Mouse (Mus musculus): ENCODE data around the gene Kdm5a. TPM values are rescaled to one million over a fixed set of nuclear protein-coding genes. Genes with fewer than 3 reads are reported as not detected.

Gene Kdm5a
- polyA plus RNA-seq, 1 experiment from 2014 or later = 55.5 TPM

DNA sequence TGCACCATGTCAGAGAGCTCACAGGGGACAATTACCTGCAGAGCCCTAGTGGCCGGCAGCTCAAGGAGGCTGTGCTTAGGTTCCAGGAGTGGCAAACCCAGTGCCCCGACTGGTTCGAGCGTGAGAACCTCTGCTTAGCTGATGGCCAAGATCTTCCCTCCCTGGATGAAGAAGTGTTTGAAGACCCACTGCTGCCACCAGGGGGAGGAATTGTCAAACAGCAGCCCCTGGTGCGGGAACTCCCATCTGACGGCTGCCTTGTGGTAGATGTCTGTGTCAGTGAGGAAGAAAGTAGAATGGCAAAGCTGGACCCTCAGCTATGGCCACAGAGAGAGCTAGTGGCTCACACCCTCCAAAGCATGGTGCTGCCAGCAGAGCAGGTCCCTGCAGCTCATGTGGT is 117.6 kb downstream of the Kdm5a start:
- Histone ChIP-seq H3K27me3 (no peaks in the 10 kb centered on the region), H3K27ac (no peak overlapping the region), H3K4me2 (no peak overlapping the region), H3K9me3 (replicated peaks) (no peaks in the 10 kb centered on the region), H3K4me3 (no peak overlapping the region), H3K4me1 (0 out of 2 replicates have a peak, but pooled peaks cover 3% of the 10 kb centered on the region), H3K36me3 (ENCODE audit: poor library complexity, severe bottlenecking) (peaks cover 11% of the 10 kb centered on the region; the same call in 1 of the 2 replicates), H3K9ac (no peak overlapping the region)
- no peak; the same call in 1 of the 2 replicates for ATAC-seq
- WGBS = 91% methylated on average over 6 of the region's 6 CpGs

GRCm38 (mm10) chr6:120482021-120482420 is 118.1 kb downstream of the Kdm5a start:
- Histone ChIP-seq H3K27ac (no peak overlapping the region), H3K9me3 (replicated peaks) (no peaks in the 10 kb centered on the region), H3K9ac (no peak overlapping the region), H3K36me3 (ENCODE audit: poor library complexity, severe bottlenecking) (peaks cover 11% of the 10 kb centered on the region; the same call in 1 of the 2 replicates), H3K4me2 (no peak overlapping the region), H3K27me3 (no peaks in the 10 kb centered on the region), H3K4me3 (no peak overlapping the region), H3K4me1 (0 out of 2 replicates have a peak, but pooled peaks cover 3% of the 10 kb centered on the region)
- ATAC-seq = no peak
- 92% methylated on average over 14 of the region's 14 CpGs for WGBS

GRCm38 (mm10) chr6:120482756-120483155 is 118.8 kb downstream of the Kdm5a start:
- ATAC-seq = no peak
- Histone ChIP-seq H3K4me2 (no peak overlapping the region), H3K4me3 (no peak overlapping the region), H3K4me1 (0 out of 2 replicates have a peak, but pooled peaks cover 3% of the 10 kb centered on the region), H3K36me3 (ENCODE audit: poor library complexity, severe bottlenecking) (peaks cover 11% of the 10 kb centered on the region; the same call in 1 of the 2 replicates), H3K27ac (no peak overlapping the region), H3K9me3 (replicated peaks) (no peaks in the 10 kb centered on the region), H3K9ac (peak overlapping the region; percentile 21; the same call in 1 of the 2 replicates), H3K27me3 (no peaks in the 10 kb centered on the region)
- WGBS = 35% methylated on average over 6 of the region's 6 CpGs

DNA sequence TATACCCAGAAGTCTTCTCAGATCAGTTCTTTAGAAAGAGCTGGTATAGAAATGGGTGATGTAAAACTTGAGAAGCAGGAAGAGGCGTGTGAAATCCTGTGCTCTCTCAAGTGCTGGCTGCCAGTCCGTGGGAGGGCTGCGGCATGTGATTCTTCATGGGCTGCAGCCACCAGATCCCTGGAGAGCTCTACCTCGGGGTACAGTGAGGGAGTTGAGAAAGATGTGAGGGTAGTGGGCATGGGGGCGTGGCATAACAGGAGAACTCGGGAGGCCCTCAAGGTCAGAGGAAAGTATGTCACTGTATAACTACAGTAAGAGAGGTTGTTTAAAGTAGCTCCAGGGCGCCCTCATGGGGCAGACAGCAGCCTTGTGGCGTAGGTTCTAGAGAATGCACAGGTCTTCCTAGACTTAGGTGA is 119.3 kb downstream of the Kdm5a start:
- Histone ChIP-seq H3K27me3 (no peaks in the 10 kb centered on the region), H3K27ac (no peak overlapping the region), H3K9me3 (replicated peaks) (no peaks in the 10 kb centered on the region), H3K4me2 (no peak overlapping the region), H3K9ac (peak overlapping the region; percentile 21; the same call in 1 of the 2 replicates), H3K4me3 (no peak overlapping the region), H3K4me1 (0 out of 2 replicates have a peak, but pooled peaks cover 3% of the 10 kb centered on the region), H3K36me3 (ENCODE audit: poor library complexity, severe bottlenecking) (peaks cover 11% of the 10 kb centered on the region; the same call in 1 of the 2 replicates)
- no peak for ATAC-seq
- WGBS = 42% methylated on average over 8 of the region's 8 CpGs

DNA sequence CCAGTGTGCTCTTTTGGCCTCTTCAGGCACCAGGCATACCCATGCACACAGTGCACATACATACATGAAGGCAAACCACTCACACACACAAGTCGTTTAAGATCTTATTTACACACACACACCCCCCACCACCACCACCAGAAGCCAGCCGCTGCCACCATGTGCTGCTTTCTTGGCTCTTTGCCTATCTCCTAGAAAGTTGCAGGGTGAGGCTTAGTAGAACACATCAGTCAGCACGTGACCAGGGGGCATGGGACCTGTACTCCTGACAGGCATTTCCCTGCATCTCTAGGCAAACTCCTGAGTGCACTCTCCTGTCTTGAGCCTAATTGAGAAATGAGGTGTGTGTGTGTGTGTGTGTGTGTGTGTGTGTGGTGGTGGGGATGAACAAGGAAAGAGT is 121.1 kb downstream of the Kdm5a start:
- Histone ChIP-seq H3K27ac (no peak overlapping the region), H3K9ac (no peak overlapping the region), H3K9me3 (replicated peaks) (no peaks in the 10 kb centered on the region), H3K36me3 (ENCODE audit: poor library complexity, severe bottlenecking) (peaks cover 11% of the 10 kb centered on the region; the same call in 1 of the 2 replicates), H3K4me1 (peaks cover 9% of the 10 kb centered on the region), H3K4me2 (no peak overlapping the region), H3K27me3 (no peaks in the 10 kb centered on the region), H3K4me3 (no peak overlapping the region)
- 70% methylated on average over 3 of the region's 3 CpGs for WGBS
- ATAC-seq = no peak

- H3K4me1 ChIP-seq = peaks cover 19% of the 10 kb centered on the region
- no peaks in the 10 kb centered on the region for H3K27me3 ChIP-seq
- H3K9ac ChIP-seq = no peak overlapping the region
- no peak for ATAC-seq
- no peak overlapping the region for H3K27ac ChIP-seq
- H3K4me3 ChIP-seq = no peak overlapping the region
- WGBS = 76% methylated on average over 8 of the region's 8 CpGs
- peaks cover 7% of the 10 kb centered on the region; the same call in 1 of the 2 replicates for H3K36me3 ChIP-seq (ENCODE audit: poor library complexity, severe bottlenecking)
- H3K4me2 ChIP-seq = no peak overlapping the region
- H3K9me3 ChIP-seq (replicated peaks) = no peaks in the 10 kb centered on the region
Measured at GRCm38 (mm10) chr6:120486051-120486510, 122.2 kb downstream of the Kdm5a start.

- no peak overlapping the region for H3K27ac ChIP-seq
- WGBS = 78% methylated on average over 3 of the region's 3 CpGs
- peaks cover 38% of the 10 kb centered on the region for H3K4me1 ChIP-seq
- ATAC-seq = no peak
- H3K4me3 ChIP-seq = no peak overlapping the region
- no peaks in the 10 kb centered on the region for H3K36me3 ChIP-seq (ENCODE audit: poor library complexity, severe bottlenecking)
- no peak overlapping the region for H3K4me2 ChIP-seq
- H3K27me3 ChIP-seq = peaks cover 17% of the 10 kb centered on the region
- H3K9ac ChIP-seq = no peak overlapping the region
- H3K9me3 ChIP-seq (replicated peaks) = no peaks in the 10 kb centered on the region
Measured at GRCm38 (mm10) chr6:120488647-120489046, 124.7 kb downstream of the Kdm5a start.

GRCm38 (mm10) chr6:120489461-120489860 is 125.5 kb downstream of the Kdm5a start:
- ATAC-seq = no peak
- Histone ChIP-seq H3K36me3 (ENCODE audit: poor library complexity, severe bottlenecking) (no peaks in the 10 kb centered on the region), H3K4me3 (no peak overlapping the region), H3K4me2 (no peak overlapping the region), H3K27ac (no peak overlapping the region), H3K9ac (no peak overlapping the region), H3K4me1 (peaks cover 40% of the 10 kb centered on the region), H3K27me3 (peaks cover 17% of the 10 kb centered on the region), H3K9me3 (replicated peaks) (no peaks in the 10 kb centered on the region)
- WGBS = 72% methylated on average over 2 of the region's 2 CpGs

- Histone ChIP-seq H3K27ac (no peak overlapping the region), H3K4me1 (peaks cover 43% of the 10 kb centered on the region), H3K9ac (peak overlapping the region; percentile 87; the same call in 1 of the 2 replicates), H3K27me3 (peaks cover 17% of the 10 kb centered on the region), H3K9me3 (replicated peaks) (no peaks in the 10 kb centered on the region), H3K36me3 (ENCODE audit: poor library complexity, severe bottlenecking) (no peaks in the 10 kb centered on the region), H3K4me3 (peak overlapping the region; percentile 76), H3K4me2 (peak overlapping the region; percentile 81)
- ATAC-seq = no peak
- WGBS = 38% methylated on average over 7 of the region's 7 CpGs
Measured at GRCm38 (mm10) chr6:120491064-120491463, 127.1 kb downstream of the Kdm5a start.

DNA sequence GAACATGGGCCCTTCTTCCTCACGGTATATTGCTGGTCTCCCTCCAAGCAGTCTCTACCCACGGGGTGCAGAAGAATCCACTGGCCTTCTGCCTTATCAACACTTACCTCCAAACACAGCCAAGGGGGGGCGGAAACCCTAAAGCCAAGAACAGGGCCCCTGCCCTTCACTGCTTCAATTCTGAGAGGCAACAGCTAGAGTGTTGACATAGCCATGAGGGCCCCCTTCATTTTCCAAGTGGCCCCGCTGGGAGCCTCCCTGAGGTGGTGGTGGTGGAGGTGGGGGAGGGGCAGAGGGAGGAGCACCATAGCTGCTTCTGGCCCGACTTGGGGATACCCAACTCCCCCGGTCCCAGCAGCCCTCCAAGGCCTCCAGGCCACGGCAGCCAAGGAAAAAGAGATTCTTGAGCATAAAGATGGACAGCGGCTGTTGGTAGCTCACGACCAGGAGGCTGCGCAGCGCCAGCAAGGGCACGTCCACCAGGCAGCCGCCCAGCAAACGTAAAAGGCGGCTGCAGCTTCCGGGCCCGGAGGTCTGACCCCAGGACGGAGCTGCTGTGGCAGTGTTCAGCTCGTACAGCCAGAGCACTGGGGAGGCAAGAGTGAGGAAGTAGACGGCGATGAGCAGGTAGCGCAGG is 128.1 kb downstream of the Kdm5a start:
- H3K4me2 ChIP-seq = peak overlapping the region; percentile 81
- peak overlapping the region; percentile 87 for H3K9ac ChIP-seq
- no peaks in the 10 kb centered on the region for H3K9me3 ChIP-seq (replicated peaks)
- 11% methylated on average over 22 of the region's 22 CpGs for WGBS
- no peak overlapping the region for H3K27ac ChIP-seq
- no peak for ATAC-seq
- H3K4me1 ChIP-seq = peaks cover 43% of the 10 kb centered on the region
- peak overlapping the region; percentile 76 for H3K4me3 ChIP-seq
- no peaks in the 10 kb centered on the region for H3K36me3 ChIP-seq (ENCODE audit: poor library complexity, severe bottlenecking)
- peaks cover 17% of the 10 kb centered on the region for H3K27me3 ChIP-seq

DNA sequence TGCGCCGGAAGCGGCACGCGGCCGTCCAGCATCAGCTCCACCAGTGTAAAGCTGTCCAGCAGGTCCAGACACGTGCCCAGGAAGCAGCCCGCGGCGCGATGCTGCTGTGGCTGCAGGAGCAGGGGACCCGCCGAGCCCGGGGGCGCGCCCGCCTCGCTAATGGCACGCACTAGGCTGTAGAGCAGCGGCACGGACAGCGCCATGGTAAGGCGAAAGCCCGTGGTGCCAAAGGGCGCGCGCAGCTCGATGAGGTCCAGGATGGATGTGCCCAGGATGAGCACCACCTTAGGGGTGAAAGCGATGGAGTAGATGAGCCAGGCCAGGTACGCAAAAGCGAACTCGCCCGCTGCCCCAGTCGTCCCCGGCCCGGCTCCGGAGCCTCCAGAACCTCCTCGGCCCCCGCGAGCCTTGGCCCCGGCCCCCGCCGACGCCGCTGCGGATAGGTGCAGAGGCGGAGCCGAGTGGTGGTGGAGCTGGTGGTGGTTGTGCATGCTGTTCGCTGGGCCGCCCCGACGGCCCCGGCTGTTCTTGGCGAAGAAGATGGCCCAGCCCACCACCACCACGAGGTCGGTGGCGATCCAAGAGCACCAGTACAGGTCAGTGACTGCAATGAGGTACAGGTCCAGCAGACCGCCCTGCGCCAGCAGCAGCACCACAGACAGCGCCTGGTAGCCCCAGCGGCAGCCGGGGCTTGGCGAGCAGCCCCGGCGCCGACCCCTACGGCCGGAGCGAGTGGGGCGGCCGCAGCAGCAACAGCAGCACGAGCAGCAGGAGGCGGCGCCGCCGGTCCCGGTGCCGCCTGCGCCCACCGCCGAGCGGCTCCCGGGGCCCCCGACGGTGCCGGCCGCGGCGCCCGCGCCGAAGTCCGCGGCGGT is 128.8 kb downstream of the Kdm5a start:
- H3K4me3 ChIP-seq = peak overlapping the region; percentile 76
- WGBS = under 1% methylated on average over 91 of the region's 95 CpGs
- ATAC-seq = peak; percentile 17

More for the DNA sequence above, 128.8 kb downstream of the Kdm5a start:
- Histone ChIP-seq H3K4me1 (peaks cover 43% of the 10 kb centered on the region), H3K36me3 (ENCODE audit: poor library complexity, severe bottlenecking) (no peaks in the 10 kb centered on the region), H3K27ac (peak overlapping the region; percentile 95), H3K9me3 (replicated peaks) (no peaks in the 10 kb centered on the region), H3K27me3 (peaks cover 17% of the 10 kb centered on the region), H3K4me2 (peak overlapping the region; percentile 81), H3K9ac (peak overlapping the region; percentile 87)

All from forebrain, embryonic 13.5 days (tissue).